Mouse (Mus musculus): ENCODE measurements around the gene Adam15. TPM values are rescaled to one million over a fixed set of nuclear protein-coding genes. Genes with fewer than 3 reads are reported as not detected.

The Adam15 gene
- polyA plus RNA-seq, 1 experiment from 2014 or later = 37.0 TPM

DNA sequence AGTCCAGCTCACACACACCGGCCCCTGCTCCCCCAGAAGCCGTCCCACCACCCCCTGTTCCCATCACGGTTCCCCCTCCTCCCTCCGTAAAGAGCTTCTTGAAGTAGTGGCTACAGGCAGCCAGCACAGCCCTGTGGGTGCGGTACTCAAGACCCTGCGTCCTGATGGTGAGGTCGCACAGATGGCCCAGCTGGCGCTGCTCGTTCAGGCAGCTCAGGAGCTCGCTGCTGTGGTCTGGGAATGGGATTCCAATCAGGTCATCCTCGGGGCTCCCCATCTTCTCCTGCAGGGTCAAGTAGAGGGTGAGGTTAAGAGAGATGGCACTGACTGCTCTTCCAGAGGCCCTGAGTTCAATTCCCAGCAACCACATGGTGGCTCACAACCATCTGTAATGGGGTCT lies 31.4 kb upstream of the Adam15 start:
- Histone ChIP-seq H3K9me3 (no peaks in the 10 kb centered on the region), H3K4me1 (peaks cover 24% of the 10 kb centered on the region)

DNA sequence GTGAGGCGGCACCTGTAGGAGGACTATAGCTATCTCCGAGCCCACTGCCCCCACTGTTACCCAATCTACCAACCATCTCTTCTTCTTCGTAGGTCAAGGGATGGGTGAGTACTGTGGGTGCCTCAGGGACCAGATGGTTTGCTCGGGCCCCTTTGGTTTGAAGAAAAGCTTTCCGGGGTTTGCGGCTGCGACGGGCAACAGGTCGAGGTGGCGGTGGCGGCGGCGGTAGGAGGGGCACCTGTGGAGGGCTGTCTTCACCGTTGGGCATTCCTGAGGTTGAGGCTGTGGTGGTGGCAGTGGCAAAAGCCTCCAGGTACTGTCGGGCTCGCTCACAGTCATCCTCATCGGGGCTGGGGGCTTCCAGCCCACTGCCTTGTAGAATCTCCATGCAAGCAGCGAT lies 30.9 kb upstream of the Adam15 start:
- 96% methylated on average over 18 of the region's 18 CpGs for WGBS
- Histone ChIP-seq H3K4me1 (peaks cover 24% of the 10 kb centered on the region), H3K36me3 (no peaks in the 10 kb centered on the region), H3K4me2 (replicated peaks) (no peak overlapping the region), H3K27ac (replicated peaks) (no peak overlapping the region), H3K4me3 (no peak overlapping the region), H3K9me3 (no peaks in the 10 kb centered on the region), H3K27me3 (peaks cover 2% of the 10 kb centered on the region; the same call in 1 of the 2 replicates), H3K9ac (replicated peaks) (no peak overlapping the region)
- no peak for ATAC-seq (ENCODE audit: low FRiP score, low read depth)

More for the DNA sequence above, 31.4 kb upstream of the Adam15 start:
- ATAC-seq (ENCODE audit: low FRiP score, low read depth) = no peak
- Histone ChIP-seq H3K27ac (replicated peaks) (no peak overlapping the region), H3K9ac (replicated peaks) (no peak overlapping the region), H3K36me3 (no peaks in the 10 kb centered on the region), H3K27me3 (peaks cover 2% of the 10 kb centered on the region; the same call in 1 of the 2 replicates), H3K4me2 (replicated peaks) (no peak overlapping the region), H3K4me3 (no peak overlapping the region)
- 81% methylated on average over 11 of the region's 11 CpGs for WGBS

DNA sequence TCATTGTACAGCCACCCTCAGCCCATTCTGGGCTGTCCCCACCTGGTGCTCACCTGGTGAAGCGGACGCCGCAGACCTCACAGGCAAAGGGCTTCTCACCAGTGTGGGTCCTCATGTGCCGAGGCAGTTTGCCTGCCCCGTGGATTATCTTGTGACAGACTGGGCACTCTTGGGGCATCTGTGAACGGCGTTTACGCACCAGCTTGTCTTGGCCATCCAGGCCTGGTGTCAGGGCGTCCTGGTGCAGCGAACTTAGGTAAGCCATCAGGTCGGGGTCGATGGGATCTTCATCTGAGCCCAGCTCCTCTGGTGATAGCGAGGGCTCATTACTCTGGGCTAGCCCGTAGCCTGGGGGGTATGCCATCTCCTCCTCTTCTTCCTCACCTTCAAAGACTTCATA lies 30.5 kb upstream of the Adam15 start:
- 94% methylated on average over 14 of the region's 14 CpGs for WGBS
- no peak for ATAC-seq (ENCODE audit: low FRiP score, low read depth)
- Histone ChIP-seq H3K4me2 (replicated peaks) (no peak overlapping the region), H3K36me3 (no peaks in the 10 kb centered on the region), H3K27me3 (peaks cover 2% of the 10 kb centered on the region; the same call in 1 of the 2 replicates), H3K4me3 (no peak overlapping the region), H3K4me1 (peaks cover 24% of the 10 kb centered on the region), H3K27ac (replicated peaks) (no peak overlapping the region), H3K9me3 (no peaks in the 10 kb centered on the region), H3K9ac (replicated peaks) (no peak overlapping the region)

DNA sequence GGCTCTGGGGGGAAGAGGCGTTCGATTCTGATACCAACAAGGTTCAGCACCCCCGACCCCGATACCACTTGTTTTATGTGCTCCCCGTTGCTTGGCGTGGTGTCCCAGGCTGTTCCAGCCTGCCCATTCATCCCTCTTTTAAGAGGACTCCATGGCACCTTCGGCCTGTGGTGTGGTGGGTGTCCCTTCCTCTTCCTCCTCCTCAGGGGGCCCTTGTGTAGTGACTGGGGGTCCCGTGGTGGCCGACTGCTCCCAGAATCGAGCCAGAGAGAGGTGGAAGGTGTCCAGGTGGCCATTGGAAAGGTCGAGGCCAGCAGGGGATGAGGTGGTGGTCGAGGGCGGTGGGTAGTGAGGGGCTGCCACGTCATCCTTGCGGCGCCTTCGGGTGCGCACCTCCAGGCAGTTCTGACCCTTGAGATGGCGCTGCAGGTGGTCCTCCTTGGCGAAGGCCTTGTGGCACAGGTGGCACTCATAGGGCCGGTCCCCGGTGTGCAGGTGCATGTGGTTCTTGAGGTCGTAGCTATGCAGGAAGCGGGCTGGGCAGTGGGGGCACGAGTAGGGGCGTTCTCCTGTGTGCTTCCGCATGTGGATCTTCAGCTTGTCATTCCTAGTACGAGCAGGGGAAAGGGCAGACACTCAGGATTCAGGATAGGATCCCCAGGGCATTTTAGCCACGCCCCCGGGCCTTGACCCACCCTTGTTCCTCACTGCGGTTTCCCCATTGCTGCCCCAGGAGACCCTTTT lies 29.8 kb upstream of the Adam15 start:
- no peak overlapping the region for H3K4me3 ChIP-seq
- no peaks in the 10 kb centered on the region for H3K36me3 ChIP-seq
- 90% methylated on average over 31 of the region's 31 CpGs for WGBS
- H3K4me2 ChIP-seq (replicated peaks) = no peak overlapping the region
- no peak overlapping the region for H3K9ac ChIP-seq (replicated peaks)
- peaks cover 2% of the 10 kb centered on the region; the same call in 1 of the 2 replicates for H3K27me3 ChIP-seq
- no peak overlapping the region for H3K27ac ChIP-seq (replicated peaks)
- no peaks in the 10 kb centered on the region for H3K9me3 ChIP-seq
- peaks cover 17% of the 10 kb centered on the region for H3K4me1 ChIP-seq
- no peak for ATAC-seq (ENCODE audit: low FRiP score, low read depth)

DNA sequence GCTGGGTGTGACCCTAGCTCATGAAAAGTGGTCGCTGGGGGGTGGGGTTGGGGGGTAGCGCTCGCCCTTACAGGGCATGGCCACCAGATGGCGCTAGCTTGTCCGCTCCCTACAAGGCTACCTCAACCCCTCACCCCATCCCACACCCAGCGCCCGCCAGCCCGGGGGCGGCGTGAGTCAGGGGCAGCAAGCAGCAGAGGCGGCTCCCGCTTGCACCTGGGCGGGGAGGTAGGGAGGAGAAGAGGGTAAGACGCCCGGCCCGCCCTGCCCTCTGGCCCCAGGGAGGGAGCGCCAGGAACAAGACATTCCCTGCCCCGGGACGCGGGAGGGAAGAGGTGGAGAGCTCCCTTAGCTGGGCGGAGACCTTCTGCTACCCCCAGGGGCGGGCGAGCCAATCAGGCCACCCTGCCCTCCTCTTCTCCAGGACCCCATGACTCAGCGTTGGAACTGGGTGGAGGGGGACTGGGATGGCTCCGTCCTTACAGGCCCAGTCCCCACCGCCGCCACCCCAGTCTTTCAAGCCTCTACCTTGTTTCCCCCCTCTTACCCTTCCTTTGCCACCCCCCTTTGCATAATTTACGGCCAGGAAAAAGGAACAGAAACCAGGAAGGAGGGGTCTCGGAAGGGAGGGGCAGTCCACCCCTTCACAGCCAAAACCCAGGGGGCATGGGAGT lies 28.7 kb upstream of the Adam15 start:
- Histone ChIP-seq H3K9me3 (no peaks in the 10 kb centered on the region), H3K36me3 (no peaks in the 10 kb centered on the region), H3K9ac (replicated peaks) (peak overlapping the region; percentile 80), H3K4me2 (replicated peaks) (peak overlapping the region; percentile 89), H3K4me1 (peaks cover 15% of the 10 kb centered on the region), H3K27me3 (0 out of 2 replicates have a peak, but pooled peaks cover 2% of the 10 kb centered on the region), H3K4me3 (peak overlapping the region; percentile 59), H3K27ac (replicated peaks) (peak overlapping the region; percentile 67)
- peak; percentile 87 for ATAC-seq (ENCODE audit: low FRiP score, low read depth)
- 1% methylated on average over 29 of the region's 29 CpGs for WGBS

DNA sequence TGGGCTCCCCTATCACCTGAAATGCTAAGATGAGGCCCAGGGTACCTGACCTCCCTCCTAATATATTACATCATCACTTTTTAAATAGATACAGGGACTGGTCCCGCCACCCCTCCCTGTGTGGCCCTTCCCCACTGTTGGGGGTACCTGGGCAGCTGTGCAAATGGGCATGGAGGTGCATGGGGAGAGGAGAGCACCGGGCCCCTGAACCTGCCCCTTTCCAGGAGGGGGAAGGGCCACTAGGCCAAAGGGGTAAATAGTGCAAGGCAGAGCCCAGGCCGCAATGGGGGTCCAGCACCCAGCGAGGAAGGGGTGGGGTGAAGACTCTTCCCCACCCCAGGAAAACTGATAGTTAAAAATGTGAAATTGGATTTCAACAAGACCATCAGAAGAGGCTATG lies 28.0 kb upstream of the Adam15 start:
- H3K36me3 ChIP-seq = no peaks in the 10 kb centered on the region
- 0 out of 2 replicates have a peak, but pooled peaks cover 2% of the 10 kb centered on the region for H3K27me3 ChIP-seq
- 65% methylated on average over 4 of the region's 4 CpGs for WGBS
- H3K4me1 ChIP-seq = peaks cover 15% of the 10 kb centered on the region
- H3K4me3 ChIP-seq = peak overlapping the region; percentile 59; the same call in 1 of the 2 replicates
- no peak overlapping the region for H3K9ac ChIP-seq (replicated peaks)
- H3K9me3 ChIP-seq = no peaks in the 10 kb centered on the region
- no peak overlapping the region for H3K27ac ChIP-seq (replicated peaks)
- H3K4me2 ChIP-seq (replicated peaks) = peak overlapping the region; percentile 89; the same call in 1 of the 2 replicates
- ATAC-seq (ENCODE audit: low FRiP score, low read depth) = no peak; the same call in 1 of the 2 replicates

DNA sequence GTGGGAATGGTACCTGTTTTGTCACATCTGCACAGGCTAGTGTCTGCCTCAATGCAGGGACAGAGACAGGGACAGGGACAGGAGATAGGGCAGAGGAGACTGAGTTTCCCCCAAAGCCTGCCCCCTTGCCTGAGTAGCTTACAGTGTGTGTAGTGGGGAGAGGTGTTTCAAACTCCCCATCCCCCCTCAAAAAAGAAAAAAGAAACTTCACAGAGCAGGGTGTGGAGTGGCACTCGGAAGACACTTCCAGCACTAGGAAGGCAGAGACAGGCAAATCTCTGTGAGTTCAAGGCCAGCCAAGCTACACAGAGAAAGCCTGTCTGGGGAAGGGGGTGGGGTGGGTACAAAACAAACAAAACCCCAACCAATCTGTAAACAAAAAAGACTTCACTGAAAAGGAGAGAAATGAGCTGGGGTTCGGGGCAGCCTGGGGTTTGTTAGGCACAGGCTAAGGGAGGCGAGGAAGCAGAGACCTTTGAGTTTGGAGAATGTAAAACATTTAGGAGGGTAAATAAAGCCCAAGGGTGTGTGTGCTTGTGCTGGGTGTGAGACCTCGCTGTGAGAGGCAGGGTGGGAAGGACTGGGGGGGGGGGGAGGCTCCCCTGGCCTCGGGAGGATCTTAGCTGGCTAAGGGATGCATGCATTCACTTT lies 23.9 kb upstream of the Adam15 start:
- Histone ChIP-seq H3K4me2 (replicated peaks) (no peak overlapping the region), H3K9me3 (no peaks in the 10 kb centered on the region), H3K9ac (replicated peaks) (no peak overlapping the region), H3K27ac (replicated peaks) (no peak overlapping the region), H3K36me3 (no peaks in the 10 kb centered on the region), H3K4me3 (no peak overlapping the region), H3K4me1 (peaks cover 10% of the 10 kb centered on the region), H3K27me3 (peaks cover 6% of the 10 kb centered on the region; the same call in 1 of the 2 replicates)
- ATAC-seq (ENCODE audit: low FRiP score, low read depth) = no peak
- WGBS = 41% methylated on average over 5 of the region's 5 CpGs

DNA sequence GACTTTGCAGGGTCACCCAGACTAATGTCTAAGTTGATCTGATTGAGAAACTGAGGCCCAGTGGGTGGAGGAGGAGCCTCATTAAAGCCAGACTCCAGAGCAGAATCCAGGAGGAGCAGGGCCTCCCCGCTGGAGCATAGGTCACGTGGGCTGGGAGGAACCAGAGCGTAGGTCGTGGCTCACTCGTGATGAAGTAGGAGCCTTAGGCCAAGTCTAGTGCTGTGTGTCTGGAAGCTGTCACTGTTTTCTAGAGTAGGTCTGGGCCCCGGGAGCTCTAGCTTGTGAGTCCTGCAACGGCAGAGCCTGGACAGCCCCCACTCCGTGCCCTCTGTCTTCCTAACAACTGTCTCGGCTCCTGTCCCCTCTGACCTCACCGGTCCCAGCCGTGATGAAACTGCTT lies 17.5 kb upstream of the Adam15 start:
- no peak overlapping the region for H3K9ac ChIP-seq (replicated peaks)
- H3K27ac ChIP-seq (replicated peaks) = no peak overlapping the region
- no peaks in the 10 kb centered on the region for H3K4me1 ChIP-seq
- ATAC-seq (ENCODE audit: low FRiP score, low read depth) = no peak
- H3K9me3 ChIP-seq = no peaks in the 10 kb centered on the region
- peaks cover 26% of the 10 kb centered on the region; the same call in 1 of the 2 replicates for H3K27me3 ChIP-seq
- no peaks in the 10 kb centered on the region for H3K36me3 ChIP-seq
- WGBS = 75% methylated on average over 11 of the region's 11 CpGs
- H3K4me2 ChIP-seq (replicated peaks) = no peak overlapping the region
- no peak overlapping the region for H3K4me3 ChIP-seq

DNA sequence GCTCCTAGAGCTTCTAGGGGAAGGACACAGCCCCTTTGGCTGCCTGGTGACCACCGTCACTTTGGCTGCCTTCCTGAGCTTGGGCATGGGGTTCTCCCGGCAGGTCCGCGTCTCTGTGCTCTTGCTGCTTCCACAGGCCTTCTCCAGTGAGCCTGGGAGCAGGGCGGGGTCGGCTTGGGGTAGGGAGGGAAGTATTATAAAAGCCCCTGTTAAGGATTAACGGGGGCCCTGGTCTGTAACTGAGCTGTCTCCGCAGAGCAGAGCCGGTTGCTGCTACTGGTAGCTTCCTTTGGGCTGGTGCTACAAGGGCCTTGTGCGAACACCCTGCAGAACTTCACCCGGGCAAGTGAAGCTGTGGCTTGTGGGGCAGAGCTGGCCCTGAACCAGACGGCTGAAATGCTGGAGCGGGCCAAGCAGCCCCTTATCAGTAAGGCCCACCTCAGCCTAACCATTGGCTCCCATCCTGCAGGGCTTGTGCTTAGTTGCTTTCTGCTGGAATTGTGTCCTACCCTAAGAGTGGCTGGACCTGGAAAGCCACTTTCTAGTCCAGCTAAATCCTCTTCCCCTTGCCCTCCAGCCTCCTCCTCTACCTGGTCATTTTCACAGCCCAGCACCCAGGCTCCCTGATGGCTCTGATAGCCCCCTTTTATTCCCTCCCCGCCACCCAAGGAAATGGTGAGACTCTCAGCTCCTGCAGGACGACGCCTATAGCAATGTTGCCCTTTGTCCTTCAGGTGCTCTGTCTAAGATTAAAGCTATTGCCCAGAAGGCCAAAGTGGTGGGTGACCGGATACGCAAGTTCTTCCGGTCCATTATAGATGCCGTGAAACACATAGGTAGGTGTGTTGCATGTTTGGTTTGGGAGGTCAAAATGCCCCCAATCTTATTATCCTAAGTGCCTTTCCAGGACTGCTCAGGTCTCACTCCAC lies 16.0 kb upstream of the Adam15 start:
- Histone ChIP-seq H3K27ac (replicated peaks) (no peak overlapping the region), H3K9ac (replicated peaks) (no peak overlapping the region)

DNA sequence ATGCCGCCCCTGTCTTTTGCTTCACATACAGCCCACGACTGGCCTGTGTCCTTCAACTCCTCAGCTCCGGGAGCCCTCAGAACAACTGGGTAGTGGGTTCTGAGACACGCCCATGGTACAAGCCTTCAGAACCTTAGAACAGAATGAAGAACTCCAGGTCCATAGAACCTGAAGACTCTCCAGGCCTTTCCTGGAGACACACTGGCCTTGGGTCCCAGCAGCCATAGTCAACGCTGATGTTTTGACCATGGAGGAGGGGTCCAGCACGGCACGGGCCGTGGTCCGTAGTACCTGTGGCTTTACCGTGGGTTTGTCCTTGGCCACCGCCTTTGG lies 15.3 kb upstream of the Adam15 start, which contains the start of gene Dcst1:
Dcst1 (minus strand) TSS at position 101 of the 333 bp plus-strand sequence.
- Histone ChIP-seq H3K9ac (replicated peaks) (no peak within 1 kb of the TSS), H3K4me1 (no peaks in the 10 kb centered on the region), H3K9me3 (no peaks in the 10 kb centered on the region), H3K4me2 (replicated peaks) (no peak within 1 kb of the TSS), H3K27me3 (0 out of 2 replicates have a peak, but pooled peaks cover 20% of the 10 kb centered on the region), H3K4me3 (no peak within 1 kb of the TSS), H3K36me3 (no peaks in the 10 kb centered on the region), H3K27ac (replicated peaks) (no peak within 1 kb of the TSS)
- WGBS = 80% methylated on average over 11 of the region's 11 CpGs
- no peak for ATAC-seq (ENCODE audit: low FRiP score, low read depth)

More for the DNA sequence above, 16.0 kb upstream of the Adam15 start:
- Histone ChIP-seq H3K4me3 (no peak overlapping the region), H3K9me3 (no peaks in the 10 kb centered on the region), H3K36me3 (no peaks in the 10 kb centered on the region), H3K4me2 (replicated peaks) (no peak overlapping the region), H3K4me1 (no peaks in the 10 kb centered on the region), H3K27me3 (peaks cover 25% of the 10 kb centered on the region; the same call in 1 of the 2 replicates)
- ATAC-seq (ENCODE audit: low FRiP score, low read depth) = no peak
- 73% methylated on average over 20 of the region's 20 CpGs for WGBS

DNA sequence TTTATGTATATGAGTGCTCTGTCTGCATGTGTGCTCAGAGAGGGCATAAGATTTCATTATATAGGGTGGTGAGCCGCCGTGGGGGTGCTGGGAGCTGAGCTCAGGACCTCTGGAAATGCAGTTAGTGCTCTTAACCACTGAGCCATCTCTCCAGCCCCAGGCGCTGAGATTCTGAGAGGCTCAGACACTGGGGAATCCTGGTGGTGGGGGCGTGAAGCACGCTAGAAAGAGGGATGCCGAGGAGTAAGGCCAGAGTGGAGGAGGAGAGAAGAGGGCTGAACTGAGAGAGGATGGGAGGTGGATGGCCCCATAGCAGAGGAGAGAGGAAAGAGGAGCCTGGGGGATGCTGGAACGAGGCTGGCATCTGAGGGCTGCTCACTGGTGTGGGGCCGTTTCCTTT lies 14.8 kb upstream of the Adam15 start:
- H3K27ac ChIP-seq (replicated peaks) = no peak overlapping the region
- H3K36me3 ChIP-seq = no peaks in the 10 kb centered on the region
- 0 out of 2 replicates have a peak, but pooled peaks cover 20% of the 10 kb centered on the region for H3K27me3 ChIP-seq
- H3K9me3 ChIP-seq = no peaks in the 10 kb centered on the region
- H3K4me1 ChIP-seq = no peaks in the 10 kb centered on the region
- no peak for ATAC-seq (ENCODE audit: low FRiP score, low read depth)
- 54% methylated on average over 8 of the region's 8 CpGs for WGBS
- H3K9ac ChIP-seq (replicated peaks) = no peak overlapping the region
- H3K4me2 ChIP-seq (replicated peaks) = no peak overlapping the region
- H3K4me3 ChIP-seq = no peak overlapping the region

All from midbrain, embryonic 12.5 days (tissue).